Mouse (Mus musculus): ENCODE results near the gene Prss16. TPM values are rescaled to one million over a fixed set of nuclear protein-coding genes. Genes with fewer than 3 reads are reported as not detected.
A peak's percentile ranks its signal among the peaks of the same experiment; 100 is the strongest.

The Prss16 gene
- polyA plus RNA-seq, 1 experiment: 0.22 TPM

- H3K27ac ChIP-seq (ENCODE audit: control insufficient read depth, insufficient read depth, low read depth, low read length): no peak overlapping the region
- peaks cover 11% of the 10 kb centered on the region for H3K27me3 ChIP-seq (ENCODE audit: control insufficient read depth, insufficient read depth, low read length)
- H3K4me1 ChIP-seq (ENCODE audit: control insufficient read depth, insufficient read depth, low read length): peaks cover 8% of the 10 kb centered on the region
- no peaks in the 10 kb centered on the region for H3K36me3 ChIP-seq (ENCODE audit: control insufficient read depth, insufficient read depth, low read length)
- peak overlapping the region; percentile 71 for H3K4me3 ChIP-seq (ENCODE audit: control insufficient read depth, low read depth, low read length)
- TF ChIP-seq POLR2A (IDR thresholded peaks at IDR 0.05; ENCODE audit: control insufficient read depth, low read depth, low read length) (no peak), CTCF (IDR thresholded peaks at IDR 0.05; ENCODE audit: control insufficient read depth, insufficient read depth, insufficient replicate concordance, low read depth, low read length) (no peak)
Observed at GRCm38 (mm10) chr13:21995331-21995914, 14.1 kb downstream of the Prss16 start.

- H3K4me1 ChIP-seq (ENCODE audit: control insufficient read depth, insufficient read depth, low read length): peaks cover 8% of the 10 kb centered on the region
- H3K4me3 ChIP-seq (ENCODE audit: control insufficient read depth, low read depth, low read length): peak overlapping the region; percentile 71
- peaks cover 11% of the 10 kb centered on the region for H3K27me3 ChIP-seq (ENCODE audit: control insufficient read depth, insufficient read depth, low read length)
- TF ChIP-seq CTCF (IDR thresholded peaks at IDR 0.05; ENCODE audit: control insufficient read depth, insufficient read depth, insufficient replicate concordance, low read depth, low read length): no peak
- no peak for TF ChIP-seq POLR2A (IDR thresholded peaks at IDR 0.05; ENCODE audit: control insufficient read depth, low read depth, low read length)
- no peak overlapping the region for H3K27ac ChIP-seq (ENCODE audit: control insufficient read depth, insufficient read depth, low read depth, low read length)
- H3K36me3 ChIP-seq (ENCODE audit: control insufficient read depth, insufficient read depth, low read length): no peaks in the 10 kb centered on the region
Observed at GRCm38 (mm10) chr13:21994896-21995295, 14.6 kb downstream of the Prss16 start.

GRCm38 (mm10) chr13:21993957-21994738 lies 15.4 kb downstream of the Prss16 start:
- Histone ChIP-seq H3K27ac (ENCODE audit: control insufficient read depth, insufficient read depth, low read depth, low read length) (no peak overlapping the region), H3K36me3 (ENCODE audit: control insufficient read depth, insufficient read depth, low read length) (no peaks in the 10 kb centered on the region), H3K4me3 (ENCODE audit: control insufficient read depth, low read depth, low read length) (no peak overlapping the region), H3K4me1 (ENCODE audit: control insufficient read depth, insufficient read depth, low read length) (peaks cover 8% of the 10 kb centered on the region), H3K27me3 (ENCODE audit: control insufficient read depth, insufficient read depth, low read length) (peaks cover 11% of the 10 kb centered on the region)
- no peak for TF ChIP-seq POLR2A (IDR thresholded peaks at IDR 0.05; ENCODE audit: control insufficient read depth, low read depth, low read length)
- no peak for TF ChIP-seq CTCF (IDR thresholded peaks at IDR 0.05; ENCODE audit: control insufficient read depth, insufficient read depth, insufficient replicate concordance, low read depth, low read length)

- H3K4me1 ChIP-seq (ENCODE audit: control insufficient read depth, insufficient read depth, low read length): peaks cover 8% of the 10 kb centered on the region
- no peak overlapping the region for H3K27ac ChIP-seq (ENCODE audit: control insufficient read depth, insufficient read depth, low read depth, low read length)
- TF ChIP-seq POLR2A (IDR thresholded peaks at IDR 0.05; ENCODE audit: control insufficient read depth, low read depth, low read length): no peak
- TF ChIP-seq CTCF (IDR thresholded peaks at IDR 0.05; ENCODE audit: control insufficient read depth, insufficient read depth, insufficient replicate concordance, low read depth, low read length): no peak
- no peaks in the 10 kb centered on the region for H3K36me3 ChIP-seq (ENCODE audit: control insufficient read depth, insufficient read depth, low read length)
- no peak overlapping the region for H3K4me3 ChIP-seq (ENCODE audit: control insufficient read depth, low read depth, low read length)
- peaks cover 11% of the 10 kb centered on the region for H3K27me3 ChIP-seq (ENCODE audit: control insufficient read depth, insufficient read depth, low read length)
Observed at GRCm38 (mm10) chr13:21992550-21992949, 17.0 kb downstream of the Prss16 start.

- TF ChIP-seq CTCF (IDR thresholded peaks at IDR 0.05; ENCODE audit: control insufficient read depth, insufficient read depth, insufficient replicate concordance, low read depth, low read length) (no peak), POLR2A (IDR thresholded peaks at IDR 0.05; ENCODE audit: control insufficient read depth, low read depth, low read length) (no peak)
- H3K4me1 ChIP-seq (ENCODE audit: control insufficient read depth, insufficient read depth, low read length): no peaks in the 10 kb centered on the region
- peak overlapping the region; percentile 88 for H3K4me3 ChIP-seq (ENCODE audit: control insufficient read depth, low read depth, low read length)
- no peaks in the 10 kb centered on the region for H3K27me3 ChIP-seq (ENCODE audit: control insufficient read depth, insufficient read depth, low read length)
- no peaks in the 10 kb centered on the region; the same call in 1 of the 2 replicates for H3K36me3 ChIP-seq (ENCODE audit: control insufficient read depth, insufficient read depth, low read length)
- H3K27ac ChIP-seq (ENCODE audit: control insufficient read depth, insufficient read depth, low read depth, low read length): no peak overlapping the region; the same call in 1 of the 2 replicates
Observed at GRCm38 (mm10) chr13:21984486-21984885, 25.1 kb downstream of the Prss16 start.

GRCm38 (mm10) chr13:21981803-21982193 lies 27.7 kb downstream of the Prss16 start:
- Histone ChIP-seq H3K27me3 (ENCODE audit: control insufficient read depth, insufficient read depth, low read length) (no peaks in the 10 kb centered on the region), H3K36me3 (ENCODE audit: control insufficient read depth, insufficient read depth, low read length) (no peaks in the 10 kb centered on the region; the same call in 1 of the 2 replicates), H3K27ac (ENCODE audit: control insufficient read depth, insufficient read depth, low read depth, low read length) (peak overlapping the region; percentile 87)

GRCm38 (mm10) chr13:21980981-21981802 lies 28.4 kb downstream of the Prss16 start, which contains the start of gene Pom121l2:
Pom121l2 (plus strand) TSS chr13:21981194.
- H3K36me3 ChIP-seq (ENCODE audit: control insufficient read depth, insufficient read depth, low read length): no peaks in the 10 kb centered on the region; the same call in 1 of the 2 replicates
- TF ChIP-seq CTCF (IDR thresholded peaks at IDR 0.05; ENCODE audit: control insufficient read depth, insufficient read depth, insufficient replicate concordance, low read depth, low read length): no peak
- peak; percentile 53; the same call in 1 of the 2 replicates for TF ChIP-seq POLR2A (IDR thresholded peaks at IDR 0.05; ENCODE audit: control insufficient read depth, low read depth, low read length)
- H3K27ac ChIP-seq (ENCODE audit: control insufficient read depth, insufficient read depth, low read depth, low read length): peak within 1 kb of the TSS; percentile 87
- H3K4me3 ChIP-seq (ENCODE audit: control insufficient read depth, low read depth, low read length): peak within 1 kb of the TSS; percentile 88
- H3K27me3 ChIP-seq (ENCODE audit: control insufficient read depth, insufficient read depth, low read length): no peaks in the 10 kb centered on the region
- H3K4me1 ChIP-seq (ENCODE audit: control insufficient read depth, insufficient read depth, low read length): no peaks in the 10 kb centered on the region

More at GRCm38 (mm10) chr13:21981803-21982193, 27.7 kb downstream of the Prss16 start:
- TF ChIP-seq POLR2A (IDR thresholded peaks at IDR 0.05; ENCODE audit: control insufficient read depth, low read depth, low read length) (no peak), CTCF (IDR thresholded peaks at IDR 0.05; ENCODE audit: control insufficient read depth, insufficient read depth, insufficient replicate concordance, low read depth, low read length) (no peak)
- peak overlapping the region; percentile 88 for H3K4me3 ChIP-seq (ENCODE audit: control insufficient read depth, low read depth, low read length)
- no peaks in the 10 kb centered on the region for H3K4me1 ChIP-seq (ENCODE audit: control insufficient read depth, insufficient read depth, low read length)
